Mouse (Mus musculus) layer of hippocampus, adult 9-10 months (tissue): ENCODE measurements at regions not wholly inside any gene's neighbourhood (a gene's known extent, or its start where the extent isn't known, plus 50 kb on each side); places are given as distances from the start of the nearest gene placed in this dataset.

Experiments
- DNase-seq: peaks from one replicate; pipeline ENCODE4 v3.0.0; 2022; ENCODE audit warnings: low spot score

DNA sequence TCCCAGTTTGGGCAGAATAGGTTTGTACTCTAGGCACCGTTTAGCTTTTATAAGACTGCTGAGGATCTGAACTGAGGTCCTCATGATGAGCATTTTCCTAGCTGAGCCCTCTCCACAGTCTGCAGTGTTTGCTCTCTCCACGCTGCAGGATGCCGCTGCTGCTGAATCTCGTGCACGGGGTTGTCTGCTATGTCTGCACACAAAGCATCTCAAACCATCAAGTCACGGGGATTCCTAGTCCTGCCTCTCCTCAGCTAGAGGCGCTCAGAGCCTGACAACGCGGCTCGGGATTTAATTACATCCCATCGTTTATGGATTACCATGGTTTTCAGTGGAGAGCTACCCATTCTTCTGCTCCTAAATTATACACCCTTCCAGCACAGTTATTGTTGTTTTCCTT lies 175.6 kb downstream of the Rnf144b start:
- DNase-seq: no peak

DNA sequence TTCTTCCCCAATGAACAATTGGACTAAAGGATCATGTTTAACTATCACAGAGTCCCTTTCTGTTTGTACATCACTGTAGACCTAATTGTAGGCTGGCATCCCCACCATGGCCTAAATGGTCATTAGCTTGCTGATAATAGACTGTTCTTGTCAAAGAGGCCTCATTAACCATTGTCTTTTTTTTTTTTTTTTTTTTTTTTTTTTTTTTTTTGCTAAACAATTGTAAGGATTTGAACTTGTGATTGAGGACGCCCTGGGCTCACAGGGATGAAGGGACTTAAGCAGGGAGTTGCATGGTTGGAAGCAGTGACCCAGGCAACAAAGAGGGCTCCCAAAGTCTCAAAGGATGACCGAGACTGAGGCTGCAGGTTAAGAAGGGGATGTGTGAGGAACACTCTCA lies 178.0 kb downstream of the Rnf144b start:
- no peak for DNase-seq

DNA sequence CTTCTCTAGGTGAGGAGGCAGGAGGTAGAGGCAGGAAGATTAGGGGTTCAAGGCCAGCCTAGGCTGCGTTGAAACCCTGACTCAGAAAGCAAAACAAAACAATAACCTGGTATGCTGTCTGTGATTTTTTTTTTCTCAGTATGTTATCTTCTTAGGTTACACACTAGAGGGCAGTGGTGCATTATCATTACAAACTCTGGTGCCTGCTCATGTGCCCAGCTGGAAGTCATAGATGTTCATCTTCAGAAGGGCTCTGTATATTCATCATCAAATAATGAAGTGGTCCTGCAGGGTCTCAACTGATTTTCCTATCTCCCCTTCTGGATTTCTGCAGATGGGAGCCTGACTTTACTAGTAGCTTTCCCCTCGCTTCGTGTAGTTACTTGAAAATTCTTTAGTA lies 178.6 kb downstream of the Rnf144b start:
- peak; percentile 20 for DNase-seq

DNA sequence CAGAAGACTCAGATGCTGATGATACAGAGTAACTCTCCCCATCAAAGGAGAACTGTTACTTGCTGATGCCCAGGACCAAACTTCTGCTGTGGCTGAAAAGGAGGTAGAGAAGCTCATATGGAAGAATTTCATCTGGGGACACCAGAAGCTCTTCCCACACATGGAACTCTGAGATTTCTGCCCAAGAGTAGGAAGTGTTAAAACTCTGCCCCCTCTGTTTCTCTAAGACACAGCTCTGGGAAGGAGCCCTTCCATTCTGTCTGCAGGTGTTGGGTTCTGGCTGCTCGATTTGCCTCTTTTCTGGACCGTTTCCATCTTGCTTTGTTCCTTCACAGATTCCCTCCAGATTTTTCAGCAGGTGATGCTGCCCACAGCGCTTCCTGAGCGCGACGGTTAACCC lies 187.0 kb downstream of the Rnf144b start:
- DNase-seq: no peak

DNA sequence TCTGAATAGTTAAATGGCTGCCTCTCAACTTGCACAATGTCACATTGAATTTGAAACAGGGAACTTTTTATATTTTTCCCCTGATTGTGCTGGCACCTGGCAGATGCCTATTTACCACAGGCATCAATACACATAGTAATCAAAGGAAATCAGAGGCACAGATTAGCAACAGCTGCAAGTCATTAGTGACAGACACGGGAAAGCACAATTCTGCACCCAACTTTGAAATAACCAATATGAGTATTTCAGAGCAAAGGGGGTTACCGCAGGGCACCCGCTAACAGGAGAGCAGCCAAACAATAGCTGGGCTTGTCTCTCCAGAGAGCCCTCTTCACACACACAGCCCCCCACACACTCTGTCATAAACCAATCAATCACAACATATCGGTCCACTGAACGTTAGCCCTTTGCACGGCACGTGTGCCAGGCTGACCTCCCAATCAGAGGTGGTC lies 188.3 kb downstream of the Rnf144b start:
- no peak for DNase-seq

DNA sequence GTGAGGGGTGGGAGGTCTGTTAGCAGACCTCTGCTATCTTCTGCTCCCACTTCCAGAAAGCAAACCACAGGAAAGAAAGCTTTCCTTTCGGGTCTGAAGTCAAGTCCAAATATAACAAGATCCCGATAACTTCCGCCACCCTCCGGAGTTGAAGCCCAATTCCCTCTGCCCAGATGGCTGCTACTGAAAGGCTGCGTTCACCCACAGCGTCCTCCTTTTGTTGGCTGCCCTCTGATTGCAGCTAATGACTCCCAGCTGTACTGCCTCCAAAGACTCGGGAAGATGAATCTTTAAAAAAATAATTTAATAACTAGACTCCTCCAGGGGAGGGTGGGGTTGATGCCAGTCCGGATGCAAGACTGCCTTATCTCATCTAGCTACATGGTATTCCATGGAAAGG lies 197.1 kb downstream of the Rnf144b start:
- DNase-seq: no peak

DNA sequence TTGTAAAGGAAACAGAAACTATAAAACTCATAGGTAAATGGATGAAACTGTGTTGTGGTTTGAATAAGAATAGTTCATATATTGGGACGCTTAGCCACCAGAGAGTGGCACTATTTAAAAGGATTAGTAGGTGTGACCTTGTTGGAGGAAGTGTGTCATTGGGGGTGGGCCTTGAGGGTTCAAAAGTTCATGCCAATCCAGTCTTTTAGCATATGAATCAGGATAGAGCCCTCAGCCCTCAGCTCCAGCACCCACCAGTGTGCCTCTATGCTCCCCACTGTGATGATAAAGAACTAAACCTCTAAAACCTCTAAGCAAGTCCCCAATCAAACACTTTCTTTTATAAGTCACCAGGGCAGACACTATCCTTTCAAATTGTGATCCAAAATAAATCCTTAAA lies 199.4 kb downstream of the Rnf144b start:
- no peak for DNase-seq

DNA sequence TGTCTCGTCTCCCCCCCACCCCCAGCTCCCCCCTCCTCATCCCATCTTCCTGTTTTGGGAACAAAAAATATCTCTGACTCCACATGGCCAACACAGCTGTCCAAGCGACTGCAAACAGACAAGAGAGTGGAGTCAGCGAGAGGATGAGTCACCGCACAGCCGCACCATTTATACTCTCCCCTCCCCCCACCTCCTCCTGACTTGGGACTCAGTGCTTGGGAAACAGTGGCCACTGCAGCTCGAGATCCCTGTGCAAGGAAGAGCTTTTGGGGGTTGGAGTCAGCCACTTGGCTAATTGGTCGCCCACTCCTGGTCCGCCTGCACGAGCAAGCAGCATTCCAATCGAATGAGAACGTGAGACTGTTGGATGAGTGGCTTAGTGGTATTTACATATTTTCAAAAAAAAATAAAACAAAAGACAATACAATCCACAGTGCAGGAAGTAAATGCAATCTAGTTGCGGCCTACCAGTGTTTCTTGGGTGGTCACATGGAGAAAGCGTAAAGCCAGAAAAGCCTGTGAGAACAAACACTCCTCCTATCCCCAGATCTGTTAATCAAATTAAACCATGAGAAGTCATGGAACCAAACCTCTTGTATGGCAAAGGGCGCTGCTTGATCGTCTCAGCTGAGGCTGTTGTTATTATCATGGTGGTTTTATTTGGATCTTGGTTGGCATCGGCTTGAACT lies 213.7 kb downstream of the Rnf144b start:
- no peak for DNase-seq

DNA sequence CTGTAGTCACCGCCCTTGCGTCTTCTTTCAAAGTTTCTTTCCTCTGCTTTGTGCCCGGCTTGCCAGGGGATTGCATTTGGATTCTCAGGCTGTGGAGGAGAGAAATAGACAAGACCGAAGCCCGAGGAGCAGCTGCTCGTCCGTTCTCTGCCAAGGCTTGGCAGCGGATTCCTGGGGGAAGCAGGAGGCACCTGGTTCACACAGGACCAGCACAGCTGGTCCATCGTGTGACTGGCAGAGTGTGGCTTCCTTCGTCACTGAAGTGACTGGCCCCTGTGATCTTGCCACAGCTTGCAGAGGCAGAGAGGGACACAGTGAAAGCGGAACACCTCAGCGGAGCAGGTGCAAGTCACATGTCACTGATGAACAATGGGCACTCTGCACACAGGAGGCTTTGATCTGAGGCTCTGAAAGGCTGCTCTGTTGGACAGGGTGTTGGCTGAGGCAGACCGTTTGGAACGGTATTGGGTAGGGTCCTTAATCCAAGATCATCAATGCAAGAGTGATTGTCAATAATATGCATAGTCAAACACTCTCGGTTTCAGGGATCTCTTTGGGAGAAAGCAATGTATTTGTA lies 214.5 kb downstream of the Rnf144b start:
- no peak for DNase-seq

DNA sequence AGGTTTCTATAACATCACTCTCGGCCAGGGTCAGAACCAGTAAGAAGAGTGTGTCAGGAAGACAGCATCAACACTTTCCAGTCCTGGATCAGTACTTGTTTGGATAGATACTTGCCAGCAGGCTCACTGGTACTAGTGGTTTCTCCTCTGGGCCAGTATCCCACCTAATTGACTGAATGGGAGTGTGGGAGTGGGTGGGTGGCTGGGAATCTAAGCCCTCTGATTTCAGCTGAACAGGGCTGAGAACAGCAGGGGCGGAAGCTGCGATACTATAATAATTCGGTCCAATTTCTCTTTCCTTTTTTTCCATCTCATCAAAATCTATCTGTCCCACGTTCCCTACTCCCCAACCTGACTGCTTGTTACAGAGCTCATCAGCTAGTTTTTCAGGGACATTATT lies 217.0 kb downstream of the Rnf144b start:
- DNase-seq: no peak

DNA sequence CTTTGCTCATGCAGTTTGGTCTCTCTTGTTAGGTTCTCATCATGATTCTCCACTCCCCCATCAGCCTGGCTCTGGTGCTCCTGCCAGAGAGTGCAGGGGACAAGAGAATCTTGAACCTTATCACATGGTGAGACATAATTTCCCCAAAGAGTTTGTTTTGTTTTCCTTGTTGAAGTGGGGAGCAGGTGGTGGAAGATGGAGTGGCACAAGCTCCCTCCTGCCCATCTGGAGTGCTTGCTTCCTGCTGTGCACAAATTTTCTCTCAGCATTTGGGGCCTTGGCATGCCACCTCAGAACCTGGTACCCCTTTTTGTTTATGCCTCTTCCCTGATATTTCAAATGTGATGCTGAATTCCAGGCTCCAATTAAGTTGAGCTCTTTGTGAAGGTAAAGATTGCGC lies 219.9 kb downstream of the Rnf144b start:
- no peak for DNase-seq

DNA sequence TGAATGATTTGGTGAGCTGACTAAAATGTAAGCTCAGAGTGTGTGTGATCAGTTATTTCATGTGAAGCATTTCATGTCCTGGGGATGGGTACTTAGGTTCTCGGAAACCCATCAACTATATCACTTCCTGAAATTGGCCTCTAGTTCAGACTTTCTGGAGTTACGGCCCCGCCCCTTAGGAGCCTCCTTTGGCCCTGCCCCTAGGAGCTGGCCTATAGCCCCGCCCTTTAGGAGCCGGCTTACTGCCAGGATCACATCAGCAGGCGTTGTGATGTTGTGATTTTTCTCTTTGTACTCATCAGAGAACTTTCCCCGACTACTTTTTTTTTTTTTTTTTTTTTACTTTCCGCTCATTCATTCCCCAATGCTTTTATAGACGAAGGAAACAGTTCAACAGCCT lies 223.1 kb downstream of the Rnf144b start:
- DNase-seq: no peak

DNA sequence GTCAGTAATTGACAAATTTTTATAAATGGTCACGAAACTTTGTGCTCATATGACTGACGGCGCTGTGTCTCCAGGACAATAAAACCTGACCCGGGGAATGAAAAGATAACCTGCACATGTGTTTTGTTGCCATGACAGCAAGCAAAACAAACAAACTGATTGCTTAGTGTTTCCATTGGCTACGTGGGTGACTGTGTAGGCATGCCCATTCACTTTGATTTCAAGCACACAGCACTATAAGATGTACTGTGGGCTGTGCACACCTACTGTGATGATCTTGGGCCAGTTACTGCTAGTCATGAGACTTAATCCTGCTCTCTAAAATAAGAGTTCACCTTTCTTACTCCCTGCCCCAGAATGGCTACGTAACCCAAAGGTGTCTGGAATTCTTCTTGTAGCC lies 225.4 kb downstream of the Rnf144b start:
- DNase-seq: no peak

DNA sequence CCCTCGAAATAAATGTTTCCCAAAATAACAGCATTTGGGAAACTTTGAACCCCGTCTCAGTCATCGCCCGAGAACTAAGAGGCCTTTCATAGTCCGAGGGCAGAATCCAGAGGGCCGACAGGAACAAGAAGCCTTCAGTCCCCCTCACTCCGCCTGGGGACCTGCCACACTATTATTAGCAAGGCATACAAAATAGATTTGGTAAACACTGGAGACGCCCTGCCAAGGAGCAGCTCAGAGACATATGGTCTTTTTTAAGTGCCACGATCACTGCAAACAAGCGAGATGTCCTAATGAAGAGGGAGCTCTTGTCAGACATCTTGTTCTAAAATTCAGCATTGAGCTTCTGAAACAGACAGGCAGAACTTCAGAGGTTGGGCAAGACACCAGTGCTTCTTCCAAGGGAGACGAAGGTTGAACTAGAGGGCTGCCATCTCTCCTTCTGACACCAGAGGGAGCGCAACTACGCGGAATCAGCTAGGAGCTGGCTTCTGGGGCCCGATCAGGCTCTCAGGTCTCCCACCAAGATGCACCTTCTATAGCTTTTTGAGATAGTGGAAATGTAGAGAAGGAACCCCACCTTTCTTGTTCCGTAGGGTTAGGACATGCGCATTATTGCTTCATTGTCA lies 226.2 kb downstream of the Rnf144b start:
- DNase-seq: peak; percentile 59

DNA sequence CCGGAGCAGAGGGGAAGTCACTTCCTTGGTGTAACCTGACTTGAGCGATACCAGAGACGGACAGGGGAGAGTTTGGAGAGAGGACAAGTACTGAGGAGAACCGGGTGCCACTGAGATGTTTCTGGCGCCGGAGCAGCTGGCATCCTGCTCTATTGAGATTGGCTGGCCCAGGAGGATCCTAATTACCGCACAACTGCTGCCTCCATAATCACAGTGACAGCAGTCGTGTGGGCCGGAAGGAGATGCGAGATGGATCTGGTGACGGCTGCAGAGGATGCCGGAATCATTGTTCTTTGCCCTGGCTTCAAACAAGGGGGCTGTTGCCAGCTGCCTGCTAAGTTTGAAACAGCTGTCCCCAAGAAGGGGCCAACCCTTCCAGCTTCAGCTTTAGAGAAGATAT lies 232.0 kb downstream of the Rnf144b start:
- no peak for DNase-seq

DNA sequence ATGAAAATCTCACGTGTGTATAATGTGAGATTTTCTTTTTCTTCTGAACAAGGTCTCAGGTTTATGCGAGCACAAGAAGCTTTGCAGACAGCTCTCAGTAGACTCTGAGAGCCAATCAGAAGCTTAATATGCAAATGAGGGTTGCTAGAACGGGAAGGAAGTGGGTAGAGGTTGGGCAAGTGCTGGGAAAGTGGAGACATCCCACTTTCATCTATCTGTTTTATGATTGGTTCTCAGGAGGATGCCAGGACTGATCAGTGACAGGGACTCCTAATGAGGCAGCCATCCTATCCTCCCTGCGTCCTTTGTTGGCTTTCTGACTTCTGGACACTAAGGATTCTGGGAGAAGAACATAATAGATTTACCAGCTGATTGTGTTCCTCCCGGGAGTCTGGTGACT lies 232.7 kb downstream of the Rnf144b start:
- no peak for DNase-seq

DNA sequence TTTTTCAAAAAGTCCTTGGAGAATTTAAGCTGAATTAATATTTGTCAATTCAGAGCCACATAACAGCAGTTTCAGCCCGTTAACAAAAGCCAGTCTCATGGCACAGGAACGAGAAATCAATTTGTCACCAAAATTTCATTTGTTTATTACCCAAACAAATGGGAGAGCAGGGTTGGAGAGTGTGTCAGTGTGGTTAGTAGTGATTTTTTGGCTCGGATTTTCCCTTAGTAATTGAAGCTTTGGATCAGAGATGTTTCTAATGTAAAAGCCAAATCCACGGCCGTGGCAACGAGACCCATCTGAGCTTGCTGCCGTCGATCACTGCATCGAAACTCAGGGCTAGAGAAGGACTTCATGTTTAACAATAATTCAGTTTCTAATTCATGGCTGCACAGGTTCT lies 236.5 kb downstream of the Rnf144b start:
- no peak for DNase-seq

DNA sequence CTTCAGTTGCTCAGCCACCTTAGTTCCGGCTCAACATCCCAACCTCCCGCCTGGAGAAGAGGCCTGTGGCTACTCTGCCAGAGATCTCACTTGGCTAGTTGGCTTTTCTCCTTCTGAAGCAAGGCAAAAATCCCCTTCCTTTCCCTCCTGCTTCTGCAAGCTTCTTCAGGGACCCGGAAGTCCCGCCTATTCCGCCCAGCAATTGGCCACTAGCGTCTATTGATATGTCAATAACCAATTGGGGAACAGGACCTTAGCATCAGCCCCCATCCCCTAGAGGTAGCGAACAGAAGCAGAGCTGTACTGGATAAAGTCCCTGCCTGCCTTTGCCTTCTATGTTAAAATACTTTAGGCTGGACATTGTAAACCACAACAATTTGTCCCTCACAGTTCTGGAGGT lies 243.3 kb downstream of the Rnf144b start:
- no peak for DNase-seq

DNA sequence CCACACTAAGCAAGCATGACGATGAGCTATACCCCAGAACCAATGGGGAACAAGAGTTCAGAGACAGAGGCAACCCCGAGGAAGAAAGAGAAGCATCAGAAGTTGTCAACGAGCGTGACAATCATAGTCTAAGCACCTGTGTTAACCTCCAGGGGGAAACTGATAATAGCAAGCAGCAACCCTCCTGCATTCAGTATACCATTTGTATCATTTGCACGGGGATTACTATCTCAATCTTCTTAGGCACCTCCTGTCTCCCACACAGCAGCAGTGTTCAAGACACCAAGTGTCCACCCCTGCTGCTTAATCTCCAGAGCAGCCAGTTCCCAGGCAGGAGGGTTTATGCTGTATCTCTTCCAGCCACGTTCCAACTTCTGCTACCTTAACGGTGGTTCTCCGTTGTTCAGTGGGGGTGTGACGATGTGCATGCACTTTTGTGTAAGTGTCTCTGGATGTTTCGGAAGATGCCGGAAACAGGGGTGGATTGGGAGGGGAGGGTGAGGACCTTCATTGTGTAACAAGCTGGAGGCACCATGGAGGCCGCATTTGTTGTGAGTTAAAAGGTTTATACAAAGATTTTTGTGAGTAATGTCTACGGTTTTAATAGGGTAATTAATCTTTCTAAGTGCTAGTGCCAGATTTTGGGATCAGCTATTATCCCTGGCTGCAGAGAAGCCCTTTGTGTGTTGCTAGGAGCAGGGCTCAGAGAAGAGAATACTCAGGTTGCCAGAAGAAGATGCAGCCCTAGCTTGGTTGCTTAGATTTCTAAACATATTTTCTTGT lies 245.8 kb downstream of the Rnf144b start:
- DNase-seq: no peak

DNA sequence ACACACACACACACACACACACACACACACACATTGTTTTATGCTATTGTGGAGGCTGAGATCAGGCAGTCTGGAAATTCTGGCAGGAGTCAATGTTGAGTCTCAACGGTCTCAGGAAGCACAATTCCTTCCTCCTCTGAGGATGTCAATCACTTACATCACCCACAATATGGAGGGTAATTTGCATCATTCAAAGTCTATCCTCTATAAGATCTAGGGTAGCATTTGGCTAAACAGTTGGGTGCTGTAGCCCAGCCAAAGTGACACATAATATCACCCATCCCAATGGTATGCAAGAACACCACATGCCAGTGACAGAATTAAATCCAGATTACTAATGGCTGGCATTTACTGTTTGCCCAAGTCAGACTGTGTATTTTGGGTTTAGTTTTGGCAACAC lies 252.1 kb downstream of the Rnf144b start:
- DNase-seq: no peak

DNA sequence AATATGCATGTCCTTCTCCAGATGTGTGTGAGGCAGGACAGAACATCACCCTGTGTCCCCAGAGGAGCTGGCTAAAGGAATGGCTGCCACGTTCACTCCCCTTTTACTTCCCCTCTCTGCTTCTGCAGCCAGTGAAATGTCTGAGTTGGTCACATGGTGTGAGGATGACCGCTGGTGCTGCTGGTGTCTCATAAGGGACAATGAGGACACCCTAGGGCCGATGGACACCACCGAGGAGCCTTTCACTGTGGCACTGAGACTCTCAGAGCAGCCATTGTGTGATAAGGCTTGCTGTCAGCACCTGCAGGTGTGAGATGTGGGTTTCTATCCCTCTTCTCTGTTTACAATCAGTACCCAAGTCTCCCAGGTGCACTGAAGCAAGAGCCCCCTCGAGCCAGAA lies 268.6 kb downstream of the Rnf144b start:
- no peak for DNase-seq

DNA sequence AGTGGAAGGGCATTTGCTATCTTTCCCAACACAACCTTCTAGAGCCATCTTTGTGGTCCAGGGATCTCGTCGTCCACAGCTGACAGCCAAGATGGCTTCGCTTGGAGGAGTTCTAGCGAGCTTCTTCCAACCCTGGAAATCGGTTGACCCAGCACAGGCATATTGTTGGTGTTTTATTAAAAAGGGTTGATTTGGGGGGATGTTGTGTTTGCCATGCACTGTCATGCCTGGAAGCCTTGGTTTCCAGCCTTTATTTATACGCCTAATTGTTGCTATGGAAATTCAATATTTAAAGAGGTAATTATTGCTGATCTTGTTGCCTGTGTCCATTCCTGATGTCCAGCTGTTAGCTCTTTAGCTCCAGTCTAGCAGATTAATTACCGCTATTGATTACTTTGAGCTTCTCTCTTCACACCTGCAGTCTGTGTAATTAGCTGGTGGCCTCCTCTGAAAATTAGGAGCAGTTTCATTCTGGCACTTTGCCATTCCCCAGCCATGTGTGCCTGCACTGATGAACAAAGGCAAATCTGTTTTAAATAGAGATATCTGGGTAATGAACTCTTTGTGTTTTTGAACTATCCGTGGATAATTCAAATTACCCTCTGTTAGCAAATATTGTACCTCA lies 275.4 kb downstream of the Rnf144b start:
- peak; percentile 10 for DNase-seq

DNA sequence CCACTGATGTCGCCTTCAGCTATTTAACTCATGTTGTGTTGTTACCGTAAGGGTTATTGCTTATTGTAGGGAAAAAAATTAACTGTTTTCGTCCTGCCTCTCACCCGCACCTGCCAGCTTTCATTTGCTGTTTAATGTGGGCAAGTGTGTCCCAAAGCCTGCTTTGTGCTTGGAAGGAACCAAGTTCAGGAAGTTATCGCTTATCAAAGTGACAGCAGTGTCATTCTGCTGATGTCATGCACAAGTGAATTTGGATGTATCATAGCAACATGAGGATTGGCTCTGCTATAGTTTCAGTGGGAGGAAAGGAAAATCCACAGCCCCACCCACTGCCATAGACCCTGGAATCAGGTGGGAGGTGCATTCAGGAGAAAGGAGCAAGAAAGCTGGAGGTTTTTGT lies 276.5 kb downstream of the Rnf144b start:
- no peak for DNase-seq
